Mouse (Mus musculus): ENCODE data around the gene Pold4. TPM values are rescaled to one million over a fixed set of nuclear protein-coding genes. Genes with fewer than 3 reads are reported as not detected.

Pold4 gene
- total RNA-seq (2015) (53.6 and 55.0 TPM in 2 replicates), total RNA-seq (2017) (60.4 and 67.8 TPM in 2 replicates)

DNA sequence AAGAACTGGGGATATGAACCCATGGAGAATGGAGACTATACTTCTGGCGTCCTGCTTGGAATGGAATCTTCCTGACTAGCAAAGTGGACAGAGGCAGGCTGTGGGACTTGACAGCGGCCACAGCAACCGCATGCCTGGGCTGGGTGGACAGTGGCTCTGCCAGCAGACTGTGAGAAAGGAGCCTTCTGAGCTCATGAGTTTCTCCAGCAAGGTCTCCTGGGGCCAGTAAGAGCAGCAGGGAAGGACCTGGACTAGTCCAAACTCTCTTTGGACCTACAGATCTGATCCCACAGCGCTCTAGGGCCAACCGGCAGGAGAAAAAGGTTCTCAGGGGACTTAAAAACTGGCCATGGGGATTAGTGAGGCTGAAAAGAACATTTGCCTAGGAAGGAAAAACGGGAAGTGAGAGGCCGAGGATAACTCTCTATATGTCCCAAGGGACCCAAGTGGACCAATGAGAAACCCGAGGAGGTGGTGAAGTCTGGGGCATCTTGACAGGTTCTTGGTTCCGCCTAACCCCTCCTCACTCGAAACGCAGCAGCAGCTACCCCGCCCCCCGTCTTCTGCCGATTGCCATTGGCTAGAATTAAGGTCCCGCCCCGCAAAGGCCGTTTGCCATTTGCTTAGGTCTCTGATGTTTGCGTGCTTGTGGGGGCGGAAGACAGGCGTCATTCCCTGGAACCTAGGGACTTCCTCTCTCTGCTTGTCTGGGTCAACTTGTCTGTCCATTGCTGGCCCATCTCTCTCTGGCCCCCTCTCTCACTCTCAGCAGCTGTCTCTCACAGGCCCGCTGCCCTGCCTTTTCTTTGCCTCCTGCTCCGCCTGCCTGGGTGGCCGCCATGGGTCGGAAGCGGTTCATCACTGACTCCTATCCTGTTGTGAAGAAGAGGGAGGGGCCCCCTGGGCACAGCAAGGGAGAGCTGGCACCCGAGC is at the start of gene Pold4:
Pold4 (plus strand) TSS at position 647 of the 933 bp plus-strand sequence.
- peak; percentile 82 for ATAC-seq (replicated peaks; ENCODE audit: poor library complexity)

DNA sequence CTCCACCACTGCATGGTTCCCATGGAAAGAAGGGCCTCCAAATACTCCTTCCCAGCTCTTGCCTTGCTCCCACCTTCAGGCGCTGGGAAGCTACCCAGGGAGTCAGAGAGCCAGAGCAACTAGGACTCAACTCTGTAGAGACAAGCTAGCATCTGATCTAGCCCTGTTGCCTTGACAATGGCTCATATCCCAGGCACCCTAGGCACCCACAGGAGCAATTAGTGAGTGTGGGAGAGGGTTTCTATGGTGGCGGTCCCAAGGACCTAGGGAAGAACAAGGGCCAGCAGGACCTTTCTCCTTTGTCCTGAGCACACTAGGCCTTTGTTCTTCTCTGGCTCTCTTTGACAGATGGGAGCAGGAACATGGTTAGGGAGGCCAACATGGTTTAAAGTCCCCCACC is 48.0 kb upstream of the Pold4 start:
- no peak for ATAC-seq (replicated peaks; ENCODE audit: poor library complexity)

DNA sequence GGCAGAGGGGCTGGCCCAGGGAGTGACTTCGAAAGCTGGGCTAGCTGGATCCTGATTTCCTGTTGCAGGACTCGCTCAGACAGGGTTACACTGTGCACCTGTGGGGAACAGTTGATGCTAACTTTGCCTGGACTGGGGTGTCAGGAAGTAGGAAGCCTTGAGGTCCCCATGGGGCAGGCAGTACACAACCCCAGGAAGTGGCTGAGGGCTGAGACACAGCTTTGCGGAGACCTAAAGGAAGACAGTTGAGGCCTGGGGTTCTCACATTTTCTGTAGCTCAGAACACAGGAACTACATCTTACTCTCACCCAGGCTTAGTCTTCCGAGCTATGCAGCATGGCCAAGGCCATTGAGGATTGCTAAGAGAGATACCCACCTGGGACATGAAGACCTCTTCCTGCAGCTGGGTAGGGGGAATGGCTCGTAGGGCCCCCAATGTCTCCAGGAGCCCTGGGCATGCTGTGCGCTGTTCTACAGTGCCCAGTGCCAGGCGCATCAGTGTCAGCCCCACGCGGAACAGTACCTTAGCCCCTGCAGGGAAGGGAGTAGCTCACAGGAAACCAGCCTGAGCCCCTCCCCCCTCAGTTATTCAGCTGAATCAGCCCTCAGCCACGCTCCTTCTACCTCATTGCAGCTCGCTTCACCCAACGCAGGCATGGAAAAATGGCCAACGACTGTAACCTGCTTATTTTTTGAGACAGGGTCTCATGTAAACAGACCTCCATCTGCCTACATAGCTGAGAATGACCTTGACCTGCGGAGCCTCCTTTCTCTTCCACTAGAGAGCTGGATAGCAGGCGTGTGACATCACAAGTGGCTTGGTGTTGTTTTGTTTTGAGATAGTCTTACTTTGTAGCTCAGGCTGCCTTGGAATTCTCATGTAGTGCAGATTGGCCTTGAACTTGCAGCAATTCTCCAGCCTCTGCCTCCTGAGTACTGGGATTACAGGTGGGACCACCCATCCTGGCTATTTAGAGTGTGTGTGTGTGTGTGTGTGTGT is 46.4 kb upstream of the Pold4 start:
- peak; percentile 70 for ATAC-seq (replicated peaks; ENCODE audit: poor library complexity)

DNA sequence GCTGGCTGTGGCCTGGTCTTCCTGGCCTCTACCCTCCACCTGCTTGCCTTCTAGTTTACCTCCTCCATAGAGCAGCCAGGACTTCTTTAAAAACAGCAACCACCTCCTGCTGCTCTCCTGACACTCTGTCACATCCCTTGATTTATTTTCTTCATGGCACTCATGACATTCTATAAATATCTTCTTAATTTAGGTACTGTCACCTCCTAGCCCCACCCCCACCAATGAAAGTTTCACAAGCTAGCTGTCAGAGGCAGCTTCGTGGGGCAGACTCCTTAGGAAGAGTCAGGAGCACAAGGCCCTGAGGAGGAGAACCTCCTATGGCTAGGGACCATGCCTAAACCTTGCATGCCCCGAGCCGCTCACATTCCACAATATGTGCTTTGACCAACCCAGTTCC is 44.4 kb upstream of the Pold4 start:
- no peak for ATAC-seq (replicated peaks; ENCODE audit: poor library complexity)

DNA sequence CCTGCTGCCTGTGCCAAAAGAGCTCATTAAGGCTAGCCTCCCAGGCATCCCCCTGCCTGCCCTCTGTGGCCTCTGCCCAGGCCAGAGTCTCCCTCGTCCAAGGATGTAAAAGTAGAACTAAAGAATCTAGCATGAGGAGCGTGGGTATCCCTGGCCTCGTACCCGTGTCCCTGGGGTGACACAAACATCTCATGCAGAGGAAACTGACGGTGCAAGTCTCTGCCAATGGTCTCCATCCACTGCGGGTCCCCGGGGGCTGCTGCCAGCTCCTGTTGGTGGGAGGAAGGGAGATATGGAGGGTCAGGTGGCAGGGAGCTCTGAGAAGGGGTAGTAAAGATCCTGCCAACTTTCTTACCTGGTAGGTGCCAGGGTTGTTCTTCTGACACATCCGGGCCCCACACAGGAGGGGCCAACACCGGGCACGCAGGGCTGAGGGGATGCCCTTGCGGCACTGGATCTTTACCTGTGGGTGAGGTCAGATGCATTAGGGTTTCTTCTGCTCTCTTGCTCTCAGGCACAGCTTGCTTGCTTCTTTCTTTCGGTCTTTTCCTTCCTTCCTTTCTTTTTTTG is 42.6 kb upstream of the Pold4 start:
- no peak for ATAC-seq (replicated peaks; ENCODE audit: poor library complexity)

DNA sequence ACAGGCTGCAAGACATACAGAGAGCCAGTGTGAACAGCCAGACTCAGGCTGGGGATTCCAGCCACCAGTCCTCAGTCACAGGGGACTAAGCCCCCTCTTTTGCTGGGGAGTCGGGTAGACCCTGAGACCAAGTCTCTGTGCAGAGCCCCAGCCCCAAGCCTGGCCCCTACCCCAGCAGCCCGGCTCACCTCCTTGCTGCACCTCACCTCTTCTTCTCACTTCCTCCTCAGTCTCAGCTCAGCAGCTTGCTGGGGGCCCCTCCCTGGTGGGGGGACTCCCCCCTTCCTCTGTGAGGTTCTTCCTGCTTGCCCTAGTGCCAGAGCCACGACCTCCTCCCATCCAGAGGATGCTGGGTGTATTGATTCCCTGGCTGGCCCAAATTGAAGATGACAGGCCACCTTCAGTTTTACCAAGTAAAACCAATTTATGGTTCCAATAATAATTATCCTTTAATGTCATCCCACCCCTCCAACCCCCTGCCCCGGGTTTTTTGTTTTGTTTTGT is 40.8 kb upstream of the Pold4 start, which contains the start of gene Tbc1d10c:
Tbc1d10c (minus strand) TSS at position 454 of the 504 bp plus-strand sequence.
- peak; percentile 41 for ATAC-seq (replicated peaks; ENCODE audit: poor library complexity)

DNA sequence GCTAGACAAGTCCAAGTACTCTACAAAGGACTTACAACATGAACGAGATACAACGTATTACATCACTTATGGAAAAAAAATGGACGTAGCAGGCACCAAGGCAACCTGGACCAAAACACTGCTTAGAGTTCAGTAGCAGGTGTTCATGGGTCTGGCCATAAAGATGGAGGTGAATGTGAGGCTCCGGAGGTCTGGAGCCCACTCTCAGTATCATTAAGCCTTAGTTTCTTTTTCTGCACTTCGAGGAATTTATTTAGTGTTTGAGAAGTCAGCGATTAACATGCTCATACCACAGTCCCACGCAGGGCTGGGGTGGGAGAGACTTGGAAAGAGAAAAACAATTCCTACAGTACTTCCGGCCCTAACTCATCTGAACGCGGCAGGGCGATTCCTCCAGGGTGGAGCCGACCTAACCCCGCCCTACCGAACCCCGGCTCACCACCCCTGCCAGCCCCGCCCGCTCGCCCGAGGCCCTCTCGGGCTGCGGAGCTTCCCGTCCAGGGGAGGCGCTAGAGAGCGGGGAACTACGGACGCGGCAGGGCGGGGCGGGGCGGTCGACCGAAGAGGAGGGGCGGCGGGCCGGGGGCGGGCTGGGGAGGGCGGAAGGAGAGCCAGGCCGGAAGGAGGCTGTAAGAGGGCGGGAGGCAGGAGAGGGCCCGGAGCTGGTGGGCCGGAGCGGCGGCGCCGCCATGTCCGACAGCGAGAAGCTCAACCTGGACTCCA is 40.0 kb upstream of the Pold4 start, which contains the start of gene Ppp1ca:
Ppp1ca (plus strand) TSS at position 538 of the 723 bp plus-strand sequence.
- peak; percentile 90 for ATAC-seq (replicated peaks; ENCODE audit: poor library complexity)

DNA sequence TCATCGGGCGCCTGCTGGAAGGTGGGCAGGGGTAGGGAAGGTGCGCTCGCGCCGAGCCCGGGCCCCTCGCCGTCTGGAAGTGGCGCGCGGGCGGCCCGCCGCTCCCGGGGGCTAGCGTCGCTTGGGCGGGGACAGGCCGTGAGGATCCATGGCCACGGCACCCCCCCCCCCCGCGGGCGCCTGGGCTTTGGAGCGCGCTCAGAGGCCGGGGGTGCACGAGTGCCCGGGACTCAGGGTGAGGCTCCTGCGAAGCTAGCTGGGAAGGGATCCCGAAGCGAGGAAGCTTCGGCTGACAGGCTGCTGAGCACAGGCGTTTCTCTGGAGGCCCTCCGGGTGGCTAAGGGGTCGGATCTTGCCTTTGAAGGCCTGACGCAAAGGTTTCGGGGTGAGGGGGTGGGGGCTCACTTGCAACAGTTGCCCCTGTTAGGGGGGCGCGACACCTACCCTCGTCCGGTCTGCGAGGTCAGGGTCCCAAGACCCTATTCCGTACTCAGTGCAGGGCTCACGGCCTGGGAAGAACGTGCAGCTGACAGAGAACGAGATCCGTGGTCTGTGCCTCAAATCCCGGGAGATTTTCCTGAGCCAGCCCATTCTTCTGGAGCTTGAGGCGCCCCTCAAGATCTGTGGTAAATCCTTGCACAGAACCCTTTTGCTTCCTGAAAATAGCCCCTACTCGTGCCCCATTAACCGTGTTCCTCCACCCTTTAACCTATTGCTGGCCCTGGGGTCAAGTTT is 39.3 kb upstream of the Pold4 start:
- ATAC-seq (replicated peaks; ENCODE audit: poor library complexity) = 0 out of 2 replicates have a peak, but pooled peaks have one; percentile 0

DNA sequence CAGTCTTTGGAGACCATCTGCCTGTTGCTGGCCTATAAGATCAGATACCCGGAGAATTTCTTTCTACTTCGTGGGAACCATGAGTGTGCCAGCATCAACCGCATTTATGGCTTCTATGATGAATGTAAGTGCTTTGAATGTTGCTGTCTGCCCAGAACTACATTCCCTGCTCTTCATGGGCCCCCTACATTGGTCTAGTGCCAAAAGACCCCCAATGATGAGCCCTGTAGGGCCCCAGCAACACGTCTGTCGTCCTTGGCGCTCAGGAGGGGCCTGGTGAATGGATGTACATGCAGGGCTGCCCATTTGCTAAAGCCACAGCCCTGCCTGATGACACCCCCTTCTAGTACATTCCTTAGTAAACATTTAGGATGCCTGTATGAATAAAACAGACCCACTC is 38.6 kb upstream of the Pold4 start:
- no peak for ATAC-seq (replicated peaks; ENCODE audit: poor library complexity)

DNA sequence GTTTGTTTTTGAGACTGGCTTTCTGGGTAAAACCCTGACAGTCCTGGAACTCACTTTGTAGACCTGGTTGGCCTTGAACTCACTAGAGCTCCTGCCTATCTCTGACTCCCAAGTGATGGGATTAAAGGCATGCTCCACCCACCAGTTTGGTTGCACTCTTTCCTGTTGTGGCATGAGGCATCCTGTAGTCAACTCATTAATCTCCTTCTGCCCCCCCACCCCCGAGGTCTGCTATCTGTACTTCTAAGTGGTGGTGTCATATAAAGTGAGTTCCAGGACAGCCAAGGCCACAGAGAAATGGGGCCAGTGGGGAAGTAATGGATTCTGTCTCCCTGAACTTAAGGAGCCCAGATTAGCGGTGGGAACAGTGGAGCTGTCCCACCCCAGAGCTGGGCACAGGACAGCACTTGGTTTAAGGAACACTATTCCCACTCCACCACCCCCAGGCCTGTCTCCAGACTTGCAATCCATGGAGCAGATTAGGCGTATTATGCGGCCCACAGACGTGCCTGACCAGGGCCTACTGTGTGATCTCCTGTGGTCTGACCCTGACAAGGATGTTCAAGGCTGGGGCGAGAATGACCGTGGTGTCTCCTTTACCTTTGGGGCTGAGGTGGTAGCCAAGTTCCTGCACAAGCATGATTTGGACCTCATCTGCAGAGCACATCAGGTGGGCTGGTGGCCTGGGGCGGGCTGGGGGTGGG is 37.5 kb upstream of the Pold4 start:
- ATAC-seq (replicated peaks; ENCODE audit: poor library complexity) = no peak

DNA sequence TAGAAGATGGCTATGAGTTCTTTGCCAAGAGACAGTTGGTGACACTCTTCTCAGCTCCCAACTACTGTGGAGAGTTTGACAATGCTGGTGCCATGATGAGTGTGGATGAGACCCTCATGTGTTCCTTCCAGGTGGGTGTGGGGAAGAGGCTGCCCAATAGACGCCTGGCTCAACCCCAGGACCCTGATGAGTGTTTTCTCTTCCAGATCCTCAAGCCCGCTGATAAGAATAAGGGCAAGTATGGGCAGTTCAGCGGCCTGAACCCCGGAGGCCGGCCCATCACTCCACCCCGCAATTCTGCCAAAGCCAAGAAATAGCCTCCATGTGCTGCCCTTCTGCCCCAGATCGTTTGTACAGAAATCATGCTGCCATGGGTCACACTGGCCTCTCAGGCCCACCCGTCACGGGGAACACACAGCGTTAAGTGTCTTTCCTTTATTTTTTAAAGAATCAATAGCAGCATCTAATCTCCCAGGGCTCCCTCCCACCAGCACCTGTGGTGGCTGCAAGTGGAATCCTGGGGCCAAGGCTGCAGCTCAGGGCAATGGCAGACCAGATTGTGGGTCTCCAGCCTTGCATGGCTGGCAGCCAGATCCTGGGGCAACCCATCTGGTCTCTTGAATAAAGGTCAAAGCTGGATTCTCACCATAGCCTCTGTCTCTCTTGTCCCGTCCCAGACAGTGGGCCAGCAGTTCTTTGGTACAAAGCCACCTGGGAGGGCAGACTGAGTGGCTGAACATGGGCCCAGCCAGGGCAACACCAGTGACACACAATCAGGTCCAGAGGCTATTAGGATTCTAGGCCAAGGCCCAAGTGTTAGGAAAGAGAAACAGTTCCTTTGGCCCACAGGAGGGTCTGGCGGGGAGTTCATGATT is 36.7 kb upstream of the Pold4 start:
- ATAC-seq (replicated peaks; ENCODE audit: poor library complexity) = no peak

DNA sequence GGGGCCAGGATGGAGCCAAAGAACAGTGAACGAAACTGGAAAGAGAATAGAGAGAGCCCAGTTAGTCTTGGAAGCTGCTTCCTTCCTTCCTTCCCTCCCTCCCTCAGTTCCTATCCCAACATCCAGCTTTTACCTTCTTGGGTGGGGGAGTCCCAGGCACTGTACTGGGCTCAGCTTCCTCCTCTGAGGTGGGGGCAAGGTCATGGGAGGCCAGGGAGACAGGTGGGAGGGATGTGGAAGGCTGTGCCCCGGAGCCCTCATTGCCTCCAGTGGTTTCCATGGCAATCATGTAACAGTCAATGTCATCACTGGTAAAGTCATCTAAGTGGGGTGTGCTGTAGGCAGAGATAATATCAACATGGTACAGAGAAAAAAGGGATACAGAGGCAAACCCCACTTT is 35.7 kb upstream of the Pold4 start:
- no peak for ATAC-seq (replicated peaks; ENCODE audit: poor library complexity)

DNA sequence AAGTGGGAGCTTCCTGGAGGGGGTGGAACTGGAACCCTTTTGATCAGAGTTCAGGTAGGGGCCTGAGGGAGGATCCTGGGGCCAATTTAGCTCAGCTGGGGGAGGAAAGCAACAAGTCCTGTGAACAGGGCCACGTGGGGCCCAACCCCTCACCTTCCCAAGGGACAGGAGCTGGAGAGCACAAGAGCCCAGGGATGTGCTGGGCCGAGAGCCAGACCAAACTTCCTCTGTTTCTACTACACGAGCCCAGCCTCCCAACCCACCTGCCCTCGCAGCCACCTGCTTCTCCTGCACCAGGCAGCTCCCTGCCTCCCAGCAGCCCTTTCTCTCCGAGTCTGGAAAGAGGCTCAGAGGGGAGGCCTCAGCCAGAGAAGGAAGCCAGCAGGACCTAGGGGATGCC is 35.2 kb upstream of the Pold4 start:
- ATAC-seq (replicated peaks; ENCODE audit: poor library complexity) = no peak

DNA sequence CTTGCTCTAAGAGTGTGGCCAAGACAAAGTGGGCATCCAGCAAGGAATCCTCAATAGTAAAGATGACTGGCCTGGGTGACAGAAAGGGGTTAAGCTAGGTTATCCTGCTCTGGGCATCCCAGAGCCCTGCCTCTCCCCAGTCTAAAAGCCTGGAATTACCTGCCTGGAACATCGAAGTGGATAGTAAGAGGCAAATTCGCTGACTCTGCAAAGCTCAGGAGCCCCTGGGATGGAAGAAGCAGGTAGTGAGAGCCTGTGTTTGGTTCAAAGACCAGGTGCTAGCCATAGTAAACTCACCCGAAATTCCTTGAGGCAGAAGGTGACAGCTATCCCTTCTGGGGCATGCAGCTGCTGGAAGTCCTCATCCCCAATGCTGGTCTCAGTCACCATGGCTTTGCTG is 34.5 kb upstream of the Pold4 start:
- no peak for ATAC-seq (replicated peaks; ENCODE audit: poor library complexity)

DNA sequence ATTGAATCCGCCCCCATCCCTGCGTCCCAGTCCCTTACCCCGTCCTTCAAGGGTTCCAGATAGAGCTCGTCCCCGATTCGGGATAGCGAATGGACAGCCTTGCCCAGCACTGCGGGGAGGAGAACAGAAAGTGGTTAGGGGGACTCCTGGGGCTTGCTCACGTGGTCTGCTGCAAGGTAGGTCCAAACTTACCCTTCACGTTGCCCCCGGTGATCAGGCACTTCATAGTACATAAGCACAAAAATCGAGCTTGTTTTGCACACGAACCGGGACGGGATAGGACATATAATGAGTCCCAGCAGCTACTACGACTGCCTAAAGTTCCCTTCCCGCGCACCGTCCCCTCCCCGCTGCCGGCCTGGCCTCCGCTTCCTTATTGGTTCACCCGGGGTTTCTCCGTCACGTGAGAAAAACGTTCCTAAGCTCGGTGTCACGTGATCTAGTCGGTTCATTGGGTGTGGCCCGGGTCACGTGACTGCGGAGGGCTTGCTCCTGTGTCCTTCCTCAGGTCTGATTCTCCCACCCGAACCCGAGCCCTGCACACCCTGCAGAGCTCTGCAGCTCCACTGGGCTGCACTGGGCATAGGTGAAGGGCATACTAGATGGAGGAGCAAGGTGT is 30.3 kb upstream of the Pold4 start, which contains the start of gene Rad9a:
Rad9a (minus strand) TSS at position 372 of the 619 bp plus-strand sequence.
- peak; percentile 91 for ATAC-seq (replicated peaks; ENCODE audit: poor library complexity)

DNA sequence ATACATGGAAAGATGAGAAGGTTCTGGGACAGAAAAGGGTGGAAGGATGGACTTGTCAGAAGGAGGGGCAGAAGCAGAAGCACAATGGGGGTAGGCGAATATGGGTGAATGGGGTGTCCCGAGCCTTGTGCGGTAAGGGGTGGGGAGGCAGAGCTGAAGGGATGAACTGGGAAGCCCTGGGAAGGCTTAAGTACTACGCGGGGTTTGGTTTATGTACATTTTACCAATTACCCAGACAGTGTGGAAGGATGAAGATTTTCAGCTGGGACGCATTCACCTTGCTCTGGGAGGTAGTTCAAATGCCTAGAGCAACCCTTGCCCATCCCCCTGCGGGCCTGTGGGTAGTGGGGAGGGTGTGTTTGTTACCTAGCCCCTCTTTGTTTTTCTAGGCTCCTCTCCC is 29.6 kb upstream of the Pold4 start:
- no peak for ATAC-seq (replicated peaks; ENCODE audit: poor library complexity)

DNA sequence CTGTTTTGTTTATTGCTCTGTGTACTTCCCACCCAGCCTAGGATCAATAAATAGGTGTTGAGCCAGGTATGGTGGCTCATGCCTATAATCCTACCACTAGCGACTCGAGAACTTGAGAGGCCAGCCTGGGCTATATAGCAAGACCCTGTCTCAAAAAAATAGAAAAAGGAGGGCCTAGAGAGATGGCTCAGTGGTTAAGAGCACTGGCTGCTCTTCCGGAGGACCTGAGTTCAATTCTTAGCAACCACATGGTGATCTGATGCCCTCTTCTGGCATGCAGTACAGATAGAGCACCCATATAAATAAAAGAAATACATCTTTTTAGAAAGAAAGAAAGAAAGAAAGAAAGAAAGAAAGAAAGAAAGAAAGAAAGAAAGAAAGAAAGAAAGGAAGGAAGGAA is 28.6 kb upstream of the Pold4 start:
- ATAC-seq (replicated peaks; ENCODE audit: poor library complexity) = no peak
